Mouse (Mus musculus): ENCODE results near the gene Gtf3c5. TPM values are rescaled to one million over a fixed set of nuclear protein-coding genes. Genes with fewer than 3 reads are reported as not detected.
A peak's percentile ranks its signal among the peaks of the same experiment; 100 is the strongest.

The Gtf3c5 gene
- polyA plus RNA-seq (2015; fragmentation: Nextera tagmentation; extraction: Ambion mirVana): 31.8 and 33.8 TPM in 2 replicates

GRCm38 (mm10) chr2:28583651-28584050 lies at the start of gene Gtf3c5:
Gtf3c5 (minus strand) TSS chr2:28583751.
- peak within 1 kb of the TSS; percentile 68 for H3K4me2 ChIP-seq (replicated peaks)
- H3K36me3 ChIP-seq: 0 out of 2 replicates have a peak, but pooled peaks cover 3% of the 10 kb centered on the region
- H3K27ac ChIP-seq: peak within 1 kb of the TSS; percentile 85
- no peak for ATAC-seq
- H3K27me3 ChIP-seq (replicated peaks): no peaks in the 10 kb centered on the region
- no peaks in the 10 kb centered on the region for H3K9me3 ChIP-seq
- H3K4me3 ChIP-seq (replicated peaks): peak within 1 kb of the TSS; percentile 81
- 76% methylated on average over 9 of the region's 9 CpGs for WGBS
- H3K9ac ChIP-seq: peak within 1 kb of the TSS; percentile 57
- 0 out of 2 replicates have a peak, but pooled peaks cover 10% of the 10 kb centered on the region for H3K4me1 ChIP-seq (replicated peaks)

- no peak overlapping the region for H3K9ac ChIP-seq
- 46% methylated on average over 4 of the region's 4 CpGs for WGBS
Observed at GRCm38 (mm10) chr2:28633136-28633535, 49.6 kb upstream of the Gtf3c5 start.

GRCm38 (mm10) chr2:28632626-28633025 lies 49.1 kb upstream of the Gtf3c5 start:
- H3K9me3 ChIP-seq: no peaks in the 10 kb centered on the region
- no peaks in the 10 kb centered on the region for H3K4me1 ChIP-seq (replicated peaks)
- peak; percentile 39; the same call in 1 of the 2 replicates for ATAC-seq
- H3K4me3 ChIP-seq (replicated peaks): no peak overlapping the region
- no peaks in the 10 kb centered on the region for H3K27me3 ChIP-seq (replicated peaks)
- H3K27ac ChIP-seq: no peak overlapping the region
- H3K36me3 ChIP-seq: no peaks in the 10 kb centered on the region
- WGBS: 71% methylated on average over 1 of the region's 1 CpGs
- no peak overlapping the region for H3K9ac ChIP-seq
- no peak overlapping the region for H3K4me2 ChIP-seq (replicated peaks)

More at GRCm38 (mm10) chr2:28633136-28633535, 49.6 kb upstream of the Gtf3c5 start:
- H3K27me3 ChIP-seq (replicated peaks): no peaks in the 10 kb centered on the region
- H3K4me1 ChIP-seq (replicated peaks): no peaks in the 10 kb centered on the region
- no peak for ATAC-seq
- H3K27ac ChIP-seq: no peak overlapping the region
- no peaks in the 10 kb centered on the region for H3K36me3 ChIP-seq
- no peak overlapping the region for H3K4me3 ChIP-seq (replicated peaks)
- H3K9me3 ChIP-seq: no peaks in the 10 kb centered on the region
- no peak overlapping the region for H3K4me2 ChIP-seq (replicated peaks)

GRCm38 (mm10) chr2:28629911-28630381 lies 46.4 kb upstream of the Gtf3c5 start:
- H3K9me3 ChIP-seq: no peaks in the 10 kb centered on the region
- H3K4me3 ChIP-seq (replicated peaks): no peak overlapping the region
- peak overlapping the region; percentile 59 for H3K27ac ChIP-seq
- H3K4me1 ChIP-seq (replicated peaks): no peaks in the 10 kb centered on the region
- H3K27me3 ChIP-seq (replicated peaks): no peaks in the 10 kb centered on the region
- 18% methylated on average over 4 of the region's 4 CpGs for WGBS
- ATAC-seq: peak; percentile 95
- H3K36me3 ChIP-seq: no peaks in the 10 kb centered on the region
- no peak overlapping the region; the same call in 1 of the 2 replicates for H3K4me2 ChIP-seq (replicated peaks)
- no peak overlapping the region for H3K9ac ChIP-seq

GRCm38 (mm10) chr2:28628053-28628452 lies 44.5 kb upstream of the Gtf3c5 start:
- no peak for ATAC-seq
- WGBS: 42% methylated on average over 2 of the region's 2 CpGs
- no peak overlapping the region for H3K27ac ChIP-seq

GRCm38 (mm10) chr2:28626038-28626437 lies 42.5 kb upstream of the Gtf3c5 start:
- Histone ChIP-seq H3K4me1 (replicated peaks) (0 out of 2 replicates have a peak, but pooled peaks cover 3% of the 10 kb centered on the region), H3K36me3 (no peaks in the 10 kb centered on the region), H3K4me3 (replicated peaks) (no peak overlapping the region), H3K9ac (no peak overlapping the region), H3K4me2 (replicated peaks) (no peak overlapping the region), H3K27ac (no peak overlapping the region), H3K27me3 (replicated peaks) (peaks cover 3% of the 10 kb centered on the region), H3K9me3 (no peaks in the 10 kb centered on the region)
- ATAC-seq: no peak
- WGBS: 83% methylated on average over 3 of the region's 3 CpGs

More at GRCm38 (mm10) chr2:28628053-28628452, 44.5 kb upstream of the Gtf3c5 start:
- H3K4me1 ChIP-seq (replicated peaks): no peaks in the 10 kb centered on the region
- no peaks in the 10 kb centered on the region for H3K27me3 ChIP-seq (replicated peaks)
- H3K4me3 ChIP-seq (replicated peaks): no peak overlapping the region
- H3K36me3 ChIP-seq: no peaks in the 10 kb centered on the region
- H3K4me2 ChIP-seq (replicated peaks): no peak overlapping the region
- H3K9ac ChIP-seq: no peak overlapping the region
- no peaks in the 10 kb centered on the region for H3K9me3 ChIP-seq

GRCm38 (mm10) chr2:28624870-28625269 lies 41.3 kb upstream of the Gtf3c5 start:
- Histone ChIP-seq H3K4me2 (replicated peaks) (no peak overlapping the region), H3K4me1 (replicated peaks) (0 out of 2 replicates have a peak, but pooled peaks cover 3% of the 10 kb centered on the region), H3K4me3 (replicated peaks) (no peak overlapping the region), H3K27ac (no peak overlapping the region), H3K27me3 (replicated peaks) (peaks cover 8% of the 10 kb centered on the region), H3K9ac (no peak overlapping the region), H3K36me3 (no peaks in the 10 kb centered on the region), H3K9me3 (no peaks in the 10 kb centered on the region)
- 90% methylated on average over 3 of the region's 3 CpGs for WGBS
- ATAC-seq: no peak

- no peaks in the 10 kb centered on the region for H3K36me3 ChIP-seq
- 21% methylated on average over 10 of the region's 10 CpGs for WGBS
Observed at GRCm38 (mm10) chr2:28622521-28623124, 39.1 kb upstream of the Gtf3c5 start.

GRCm38 (mm10) chr2:28621664-28622171 lies 38.2 kb upstream of the Gtf3c5 start, which contains the start of gene Gfi1b:
Gfi1b (minus strand) TSS chr2:28621982.
- Histone ChIP-seq H3K4me1 (replicated peaks) (0 out of 2 replicates have a peak, but pooled peaks cover 3% of the 10 kb centered on the region), H3K4me3 (replicated peaks) (no peak within 1 kb of the TSS), H3K27me3 (replicated peaks) (peaks cover 8% of the 10 kb centered on the region), H3K36me3 (no peaks in the 10 kb centered on the region), H3K9me3 (no peaks in the 10 kb centered on the region), H3K9ac (no peak within 1 kb of the TSS), H3K4me2 (replicated peaks) (no peak within 1 kb of the TSS), H3K27ac (no peak within 1 kb of the TSS)
- WGBS: 8% methylated on average over 16 of the region's 16 CpGs
- ATAC-seq: no peak

More at GRCm38 (mm10) chr2:28622521-28623124, 39.1 kb upstream of the Gtf3c5 start:
- ATAC-seq: peak; percentile 43; the same call in 1 of the 2 replicates
- H3K4me3 ChIP-seq (replicated peaks): no peak overlapping the region
- H3K27me3 ChIP-seq (replicated peaks): peaks cover 8% of the 10 kb centered on the region
- H3K4me1 ChIP-seq (replicated peaks): 0 out of 2 replicates have a peak, but pooled peaks cover 3% of the 10 kb centered on the region
- no peak overlapping the region for H3K9ac ChIP-seq
- H3K27ac ChIP-seq: no peak overlapping the region
- H3K9me3 ChIP-seq: no peaks in the 10 kb centered on the region
- H3K4me2 ChIP-seq (replicated peaks): no peak overlapping the region

- ATAC-seq: no peak
- Histone ChIP-seq H3K9me3 (no peaks in the 10 kb centered on the region), H3K27ac (no peak overlapping the region), H3K4me2 (replicated peaks) (no peak overlapping the region), H3K27me3 (replicated peaks) (peaks cover 8% of the 10 kb centered on the region), H3K36me3 (no peaks in the 10 kb centered on the region), H3K4me1 (replicated peaks) (0 out of 2 replicates have a peak, but pooled peaks cover 3% of the 10 kb centered on the region), H3K4me3 (replicated peaks) (no peak overlapping the region), H3K9ac (no peak overlapping the region)
- 21% methylated on average over 2 of the region's 2 CpGs for WGBS
Observed at GRCm38 (mm10) chr2:28621111-28621510, 37.6 kb upstream of the Gtf3c5 start.

GRCm38 (mm10) chr2:28620522-28620921 lies 37.0 kb upstream of the Gtf3c5 start:
- H3K4me1 ChIP-seq (replicated peaks): 0 out of 2 replicates have a peak, but pooled peaks cover 3% of the 10 kb centered on the region
- H3K27me3 ChIP-seq (replicated peaks): peaks cover 8% of the 10 kb centered on the region
- WGBS: 64% methylated on average over 10 of the region's 10 CpGs
- H3K9me3 ChIP-seq: no peaks in the 10 kb centered on the region
- H3K4me3 ChIP-seq (replicated peaks): no peak overlapping the region
- ATAC-seq: no peak
- H3K4me2 ChIP-seq (replicated peaks): no peak overlapping the region
- H3K9ac ChIP-seq: no peak overlapping the region
- no peak overlapping the region for H3K27ac ChIP-seq
- no peaks in the 10 kb centered on the region for H3K36me3 ChIP-seq

- H3K9me3 ChIP-seq: no peaks in the 10 kb centered on the region
- H3K27ac ChIP-seq: no peak overlapping the region
- H3K4me1 ChIP-seq (replicated peaks): 0 out of 2 replicates have a peak, but pooled peaks cover 3% of the 10 kb centered on the region
- 82% methylated on average over 6 of the region's 6 CpGs for WGBS
- ATAC-seq: no peak
- H3K36me3 ChIP-seq: no peaks in the 10 kb centered on the region
- no peak overlapping the region for H3K9ac ChIP-seq
- H3K4me2 ChIP-seq (replicated peaks): no peak overlapping the region
- H3K4me3 ChIP-seq (replicated peaks): no peak overlapping the region
- peaks cover 8% of the 10 kb centered on the region for H3K27me3 ChIP-seq (replicated peaks)
Observed at GRCm38 (mm10) chr2:28619369-28619768, 35.8 kb upstream of the Gtf3c5 start.
